Mouse (Mus musculus) 416B (cell line): ENCODE measurements around the gene Rbfox1.

ENCODE experiments used
- DNase-seq: peaks from one replicate; pipeline ENCODE4 v3.0.0; 2011; ENCODE audit warnings: low read depth

Rbfox1 gene

DNA sequence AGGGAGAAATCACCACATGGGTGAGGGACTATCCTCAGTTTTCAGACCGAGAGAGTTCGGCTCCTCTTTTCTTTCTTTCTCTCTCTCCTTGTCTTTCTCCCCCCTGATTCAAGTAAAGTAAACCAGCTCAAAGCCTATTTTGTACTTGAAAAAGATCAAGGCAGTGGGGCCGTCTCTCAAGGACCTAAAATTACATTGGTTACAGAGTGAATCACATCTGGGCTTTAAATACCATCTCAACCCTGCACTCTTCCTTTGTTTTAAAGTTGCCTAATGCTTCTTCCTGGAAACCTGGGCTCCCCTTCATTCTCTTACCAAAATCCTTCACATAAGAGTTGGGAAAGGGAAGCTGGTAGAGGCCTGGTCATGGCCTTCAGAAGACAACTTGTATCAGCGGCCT lies 1267.2 kb downstream of the Rbfox1 start:
- no peak for DNase-seq

DNA sequence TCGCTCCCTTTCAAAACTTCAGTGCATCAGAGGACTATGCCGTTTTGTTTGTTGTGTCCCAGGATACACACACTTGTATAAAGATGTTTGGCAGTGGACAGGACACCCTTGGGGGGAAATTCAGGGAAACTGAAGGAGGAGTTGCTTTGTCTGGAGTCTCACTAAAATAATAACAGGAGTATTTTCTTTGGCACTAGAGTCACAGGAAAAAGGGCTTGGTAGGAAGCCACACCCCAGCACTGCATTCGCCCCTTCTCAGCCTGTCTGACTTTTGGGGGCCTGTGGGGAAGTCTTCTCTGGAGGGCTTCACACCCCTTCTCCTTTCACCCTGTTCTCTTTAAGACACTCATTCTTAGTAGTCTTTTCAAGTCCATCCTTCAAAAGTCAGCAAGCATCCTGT lies 1269.5 kb downstream of the Rbfox1 start:
- no peak for DNase-seq

DNA sequence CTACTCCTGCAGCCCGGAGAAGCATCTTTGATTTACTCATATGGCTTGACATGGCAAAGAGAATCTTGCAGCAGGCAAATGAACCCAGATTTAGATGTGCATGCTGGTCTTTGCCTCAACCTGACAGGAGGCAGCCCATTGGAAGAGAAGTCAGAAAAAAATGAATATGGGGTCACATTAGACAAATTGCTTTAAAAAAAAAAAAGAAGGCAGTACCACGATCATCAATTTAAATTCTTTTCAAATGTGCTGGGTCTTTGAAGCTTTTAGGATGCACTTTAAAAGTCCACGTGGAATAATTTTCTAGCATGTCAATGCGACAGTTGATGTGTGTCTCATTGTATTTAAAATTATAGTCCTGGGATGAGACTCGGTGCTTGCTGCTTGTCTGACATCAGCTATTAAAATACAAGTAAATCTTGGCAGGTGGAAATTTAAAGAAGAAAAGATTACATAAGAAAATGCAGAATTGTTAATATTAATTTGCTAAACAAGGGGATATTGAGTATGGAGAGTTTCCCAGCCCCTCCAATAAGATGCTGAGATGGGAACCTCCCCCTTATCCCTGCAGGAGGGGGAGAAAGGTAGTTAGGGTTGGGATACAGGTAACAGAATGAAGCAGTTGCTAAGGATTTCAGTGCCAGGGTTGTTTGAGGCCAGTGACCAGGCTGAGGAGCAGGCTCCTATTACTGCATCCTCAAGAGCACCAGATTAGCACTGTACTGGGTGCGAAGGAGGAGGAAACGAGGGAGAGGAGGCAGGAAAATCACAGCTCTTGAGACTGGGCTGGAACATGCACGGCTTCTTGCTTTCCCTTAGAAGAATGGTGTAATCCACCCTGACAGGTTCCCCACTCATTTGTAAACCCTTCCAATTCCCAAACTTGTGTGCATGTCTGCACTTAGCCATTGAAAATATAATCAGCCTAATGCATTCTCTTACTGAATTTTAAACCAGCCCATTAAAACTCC lies 1274.0 kb downstream of the Rbfox1 start:
- DNase-seq: no peak

DNA sequence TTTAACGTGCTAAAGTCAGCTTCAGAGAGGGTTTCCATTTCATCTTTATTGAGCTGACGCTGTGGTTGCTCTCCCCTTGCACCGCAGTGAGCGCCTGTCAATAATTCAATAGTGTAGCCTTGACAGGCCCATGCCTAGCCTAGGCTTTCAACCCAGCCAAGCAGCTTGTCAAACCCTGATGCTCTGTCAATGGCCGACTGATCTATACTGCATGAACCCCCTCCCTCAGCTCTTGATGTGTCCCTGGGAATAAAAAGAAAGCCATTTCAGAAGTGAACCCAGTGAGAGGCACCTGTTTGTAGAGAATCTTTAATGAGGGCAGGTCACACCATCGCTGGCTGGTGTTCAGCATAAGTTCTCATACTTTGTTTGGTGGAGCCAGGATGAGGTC lies 1274.7 kb downstream of the Rbfox1 start:
- no peak for DNase-seq

DNA sequence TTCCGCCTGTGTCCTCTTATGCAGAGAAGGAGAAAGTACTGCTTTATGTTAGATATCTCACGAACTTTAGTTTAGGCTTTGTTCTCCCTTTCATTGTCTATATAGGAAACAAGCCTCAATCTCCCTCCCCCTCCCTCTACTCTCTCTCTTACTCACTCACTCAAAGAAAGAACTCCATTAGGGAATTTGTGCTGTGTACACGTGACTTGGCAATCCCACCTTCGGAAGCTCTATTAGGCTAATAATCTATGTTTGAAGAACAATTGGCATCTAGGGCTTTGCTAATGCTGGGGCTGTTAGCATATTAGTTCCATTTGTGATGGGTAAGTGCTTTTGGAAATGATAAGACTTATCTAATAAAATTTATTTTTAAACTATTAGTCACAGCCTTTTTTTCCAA lies 1277.0 kb downstream of the Rbfox1 start:
- DNase-seq: no peak

DNA sequence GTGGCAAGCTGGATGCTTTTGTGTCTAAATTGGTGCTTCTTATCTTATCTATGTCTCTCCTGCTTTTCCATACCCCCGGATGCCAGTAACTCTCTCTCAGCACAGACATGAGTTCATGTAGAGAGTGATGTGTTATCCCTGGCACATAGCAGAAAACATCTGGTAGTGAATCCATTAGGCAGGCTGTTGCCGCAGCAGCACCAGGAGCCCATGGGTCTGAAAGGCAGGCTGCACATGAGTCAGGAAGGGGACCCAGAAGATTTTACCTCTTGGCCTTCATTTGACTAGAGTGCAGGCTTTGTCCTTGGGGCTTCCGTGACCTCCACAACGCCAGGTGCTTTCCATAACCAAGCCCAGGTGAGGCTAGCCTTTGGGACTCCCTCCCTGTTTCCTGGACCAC lies 1278.5 kb downstream of the Rbfox1 start:
- DNase-seq: no peak

DNA sequence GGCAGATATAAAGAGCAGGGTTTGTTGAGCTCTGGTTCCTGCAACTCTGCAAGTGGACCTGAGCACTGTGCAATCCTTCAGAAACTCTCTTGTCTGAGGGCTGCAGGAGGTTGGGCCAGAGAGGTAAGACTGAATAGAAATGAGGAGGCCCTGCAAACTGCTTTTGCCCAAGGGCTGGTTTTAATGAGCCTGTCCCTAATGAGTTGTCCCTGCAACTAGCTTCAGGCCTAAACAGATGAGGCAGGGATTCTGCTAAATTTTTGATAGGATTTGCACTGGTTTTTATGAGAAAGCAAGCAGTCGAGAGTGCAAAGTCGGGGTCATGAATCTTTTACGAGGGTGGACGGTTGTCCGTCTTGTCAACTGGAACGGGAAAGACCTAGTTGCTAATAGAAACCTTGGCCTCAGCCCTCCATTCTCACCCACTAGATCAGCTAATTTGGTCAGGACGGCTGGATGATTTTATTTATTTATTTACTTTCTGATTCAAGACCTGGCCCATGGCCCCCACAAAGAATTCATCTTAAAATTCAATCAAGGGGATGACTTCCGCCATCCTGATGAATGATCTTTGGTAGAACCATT lies 1279.1 kb downstream of the Rbfox1 start:
- no peak for DNase-seq

DNA sequence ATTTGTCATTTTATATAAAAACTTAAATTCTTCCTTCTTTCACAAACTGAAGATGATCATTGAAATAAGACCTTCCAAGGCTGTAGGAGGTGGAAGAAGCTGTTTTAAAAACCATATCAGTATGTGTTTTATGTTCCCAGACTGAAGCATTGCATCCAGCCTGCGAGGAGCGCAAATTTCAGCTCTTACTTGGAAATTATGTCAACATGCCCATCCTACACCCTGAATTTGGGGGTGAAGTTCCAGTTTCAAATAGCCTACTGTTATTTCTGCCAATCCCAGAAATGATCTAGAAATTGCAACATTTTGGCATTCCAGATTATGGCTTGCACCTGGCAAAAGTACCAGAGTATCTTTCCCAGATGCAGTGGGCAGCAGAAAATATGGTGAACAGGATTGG lies 1290.8 kb downstream of the Rbfox1 start:
- no peak for DNase-seq

DNA sequence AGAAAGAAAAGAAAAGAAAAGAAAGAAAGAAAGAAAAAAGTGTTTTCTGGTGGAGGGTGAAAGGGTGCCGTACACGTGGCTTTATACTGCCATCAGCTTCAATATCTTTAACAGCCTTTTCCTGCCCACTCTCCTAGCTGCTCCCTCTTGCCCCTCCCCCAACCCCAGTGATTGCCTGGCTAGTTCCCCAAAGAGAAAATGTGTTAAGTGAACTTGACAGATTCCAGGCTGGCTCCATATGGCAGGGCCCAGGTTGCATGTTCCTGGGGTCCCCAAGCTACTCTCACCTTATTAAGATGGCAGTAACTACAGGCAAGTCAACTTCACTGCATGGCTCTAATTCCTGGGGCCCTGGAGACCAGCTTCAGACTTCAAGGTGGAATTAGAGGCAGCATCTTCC lies 1302.6 kb downstream of the Rbfox1 start:
- DNase-seq: no peak

DNA sequence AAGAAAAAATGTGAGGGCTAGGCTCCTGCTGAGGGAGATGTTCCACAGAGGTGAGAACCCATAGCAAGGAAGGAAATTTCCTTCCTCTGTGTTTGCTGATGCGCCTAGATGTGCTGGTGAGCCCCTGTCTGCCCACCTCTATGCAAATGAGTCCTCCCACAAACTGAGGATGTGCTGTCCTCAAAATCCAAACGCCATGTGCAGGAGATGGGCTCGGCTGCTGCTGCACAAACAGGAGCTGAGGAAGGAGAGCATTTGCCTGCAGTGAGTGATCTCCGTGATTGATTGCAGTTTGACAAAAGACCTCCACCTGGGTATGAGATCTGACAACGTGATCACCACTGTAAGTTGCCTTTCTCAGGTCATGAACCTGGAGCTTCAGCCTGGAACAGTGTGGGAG lies 1308.4 kb downstream of the Rbfox1 start:
- no peak for DNase-seq

DNA sequence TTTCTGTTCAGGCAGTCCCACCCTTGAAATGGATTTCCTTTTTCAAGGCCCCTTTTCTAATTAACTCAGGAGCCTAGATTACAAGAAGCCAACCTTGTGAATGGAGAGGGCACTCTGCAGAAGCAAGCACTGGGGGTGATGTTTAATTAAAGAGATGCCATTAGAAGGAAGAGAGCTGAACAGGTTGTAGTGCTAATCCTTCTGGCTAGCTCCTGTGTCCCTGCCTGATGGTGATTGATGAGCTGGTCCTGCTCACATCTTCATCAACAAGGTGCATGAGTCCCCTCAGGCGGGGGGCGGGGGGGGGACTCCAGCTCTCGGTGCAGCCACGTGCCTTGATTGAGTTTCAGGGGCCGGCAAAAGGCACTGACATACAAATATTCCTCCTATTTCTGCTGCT lies 1312.8 kb downstream of the Rbfox1 start:
- no peak for DNase-seq

DNA sequence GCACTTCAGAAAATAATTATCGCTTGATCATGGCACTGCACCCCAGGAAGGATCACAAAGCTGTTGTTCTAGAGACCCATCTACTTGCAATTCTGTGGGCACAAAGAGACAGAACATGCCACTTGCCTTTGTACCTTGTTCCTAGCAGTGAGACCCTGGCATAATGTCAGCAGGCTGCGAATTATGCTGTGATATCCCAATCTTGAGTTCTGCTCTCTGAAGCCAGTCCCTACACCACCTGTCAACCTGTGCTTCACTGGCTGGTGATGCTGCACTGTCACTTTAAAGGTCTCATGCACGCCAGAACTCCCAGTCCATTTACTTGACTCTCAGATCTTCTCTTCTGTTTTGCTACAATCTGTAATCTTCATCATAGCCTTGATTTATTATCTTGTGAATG lies 1315.1 kb downstream of the Rbfox1 start:
- DNase-seq: no peak

DNA sequence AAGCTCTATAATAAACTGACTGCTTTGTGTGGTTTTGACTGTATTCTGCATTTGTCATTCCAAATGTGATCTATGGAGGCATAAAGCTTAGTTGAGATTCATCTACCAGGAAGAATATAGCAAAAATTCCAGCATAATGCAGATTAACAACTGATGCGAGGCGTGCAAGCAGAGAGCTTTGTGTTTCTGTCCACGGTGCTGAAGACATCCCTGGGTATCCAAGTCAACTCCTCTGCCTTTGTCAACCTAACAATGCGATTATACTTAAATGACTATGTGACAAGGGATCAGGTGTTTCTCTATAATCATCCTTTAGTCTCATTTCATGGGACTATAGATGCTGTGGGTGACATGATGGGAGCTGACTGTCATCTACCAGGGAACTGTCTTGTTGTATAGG lies 1316.7 kb downstream of the Rbfox1 start:
- DNase-seq: no peak

DNA sequence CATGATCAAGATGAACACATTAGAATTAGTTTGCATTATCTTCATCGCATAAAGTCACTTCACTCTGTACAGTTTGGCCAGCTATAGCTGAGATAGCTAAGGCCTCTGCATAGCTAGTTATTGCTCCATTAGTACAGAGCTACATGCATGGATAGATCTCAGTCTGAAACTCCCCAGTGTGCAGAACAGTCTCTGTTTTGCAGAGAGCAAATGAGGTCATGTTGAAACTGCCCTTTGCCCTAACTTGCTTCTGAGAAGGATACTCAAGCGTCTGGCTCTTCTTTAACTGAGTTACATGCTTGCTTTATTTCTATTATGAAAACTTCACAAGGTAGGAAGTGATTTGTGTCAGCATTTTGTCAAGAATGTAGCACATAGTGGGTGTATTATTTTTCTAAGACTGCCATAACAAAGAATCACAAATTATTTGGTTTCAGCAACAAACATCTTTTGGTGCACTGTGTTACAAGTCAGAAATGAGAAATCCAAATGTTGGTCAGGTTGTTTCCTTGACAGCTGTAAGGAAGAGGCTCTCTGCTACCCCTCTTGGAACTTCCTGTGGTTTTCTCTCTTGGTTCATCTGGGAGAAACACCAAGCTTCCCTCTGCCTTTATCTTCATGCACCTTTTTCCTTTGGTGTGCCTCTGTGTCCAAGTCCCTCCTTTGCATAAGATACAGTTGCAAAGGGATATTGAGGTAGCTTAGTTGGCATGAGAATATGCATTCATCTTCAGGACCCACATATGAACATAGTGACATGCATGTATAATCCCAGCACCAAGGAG lies 1321.2 kb downstream of the Rbfox1 start:
- DNase-seq: no peak

DNA sequence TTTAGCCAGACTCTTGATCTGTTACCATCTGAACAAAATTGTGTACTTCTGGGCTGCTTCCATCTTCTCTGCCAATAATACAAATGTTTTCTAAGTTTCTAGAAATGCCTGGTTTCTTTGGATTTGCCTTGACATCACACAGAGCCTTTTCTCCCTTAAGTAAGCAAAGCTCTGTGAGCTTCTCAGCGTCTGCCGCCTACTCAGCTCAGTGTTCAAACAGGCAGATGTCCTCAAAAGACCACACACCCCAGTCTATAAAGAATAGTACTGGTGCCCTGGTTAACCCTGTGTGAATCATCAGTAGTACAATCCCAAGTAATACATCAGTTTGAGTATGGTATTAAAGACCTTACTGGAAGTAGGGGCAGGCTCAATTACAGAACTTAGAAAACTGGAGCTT lies 1322.4 kb downstream of the Rbfox1 start:
- DNase-seq: no peak

DNA sequence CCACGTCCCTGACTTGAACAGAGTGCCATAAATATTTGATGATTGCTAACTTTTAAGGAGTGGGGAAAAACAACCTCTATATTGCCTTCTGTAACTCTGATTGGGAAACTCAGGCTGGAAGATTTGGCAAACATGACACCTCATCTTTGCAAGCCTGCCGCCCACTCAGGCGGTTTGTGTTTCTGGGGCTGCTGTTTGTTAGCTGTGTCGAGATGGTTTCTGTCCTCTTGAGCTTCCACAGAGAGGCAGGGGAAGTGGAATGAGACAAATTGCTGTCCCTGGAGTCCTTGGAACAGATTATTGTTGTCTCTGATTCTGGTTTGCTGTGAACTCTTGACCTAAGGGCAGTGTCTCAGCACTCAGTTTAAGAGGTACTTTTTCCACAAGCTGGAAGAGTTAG lies 1327.6 kb downstream of the Rbfox1 start:
- no peak for DNase-seq

DNA sequence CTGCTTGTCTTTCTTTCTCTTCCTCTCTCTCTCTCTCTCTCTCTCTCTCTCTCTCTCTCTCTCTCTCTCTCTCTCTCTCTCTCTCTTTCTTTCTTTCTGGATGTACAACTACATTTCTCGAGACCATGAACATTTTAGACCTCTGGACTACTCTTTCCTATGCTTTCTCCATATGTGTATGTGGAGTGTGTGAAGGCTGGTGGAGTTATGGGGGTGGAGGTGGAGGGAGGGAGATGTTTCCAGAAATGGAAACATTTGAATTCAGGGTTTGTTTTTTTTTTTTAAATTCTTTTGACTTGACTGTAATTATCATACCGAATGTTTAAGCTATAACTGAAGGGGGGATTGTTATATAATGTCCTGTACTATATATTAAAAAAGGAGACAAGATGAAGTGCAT lies 1338.1 kb downstream of the Rbfox1 start:
- DNase-seq: no peak

DNA sequence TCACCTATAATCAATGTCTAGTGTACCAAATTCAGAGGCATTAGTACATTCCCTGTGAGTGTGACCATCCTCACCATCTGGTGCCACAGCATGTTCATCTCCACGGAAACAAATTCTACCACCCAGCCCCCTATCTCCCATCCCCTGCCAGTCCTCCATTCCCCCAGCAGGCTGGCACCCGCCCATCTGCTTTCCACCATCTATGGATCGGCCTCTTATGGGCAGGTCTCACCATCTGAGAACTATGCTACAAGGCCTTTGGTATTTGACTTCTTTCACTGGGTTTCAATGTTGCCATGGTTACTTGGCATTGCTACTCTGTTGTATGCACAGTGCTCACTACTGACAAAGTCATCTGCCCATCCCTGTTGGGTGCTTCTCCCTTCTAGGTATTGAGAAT lies 1340.8 kb downstream of the Rbfox1 start:
- no peak for DNase-seq

DNA sequence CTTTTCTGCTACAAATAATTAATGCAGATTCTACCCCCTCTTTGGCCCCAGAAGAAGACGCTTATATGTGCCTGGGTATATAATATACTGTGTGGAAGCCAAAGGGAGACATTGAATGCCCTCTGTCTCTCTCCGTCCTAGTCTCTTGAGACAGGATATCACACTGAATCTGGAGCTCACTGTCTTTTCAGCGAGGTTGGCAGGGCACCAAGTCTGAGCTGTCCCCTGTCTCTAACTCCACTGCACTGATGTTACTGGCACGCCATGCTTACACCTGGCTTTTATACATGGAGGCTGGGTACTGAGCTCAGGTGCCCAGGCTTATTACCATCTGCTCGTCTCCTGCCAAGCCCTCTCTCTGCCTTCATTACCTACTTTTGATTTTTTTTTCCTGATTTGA lies 1343.1 kb downstream of the Rbfox1 start:
- no peak for DNase-seq

DNA sequence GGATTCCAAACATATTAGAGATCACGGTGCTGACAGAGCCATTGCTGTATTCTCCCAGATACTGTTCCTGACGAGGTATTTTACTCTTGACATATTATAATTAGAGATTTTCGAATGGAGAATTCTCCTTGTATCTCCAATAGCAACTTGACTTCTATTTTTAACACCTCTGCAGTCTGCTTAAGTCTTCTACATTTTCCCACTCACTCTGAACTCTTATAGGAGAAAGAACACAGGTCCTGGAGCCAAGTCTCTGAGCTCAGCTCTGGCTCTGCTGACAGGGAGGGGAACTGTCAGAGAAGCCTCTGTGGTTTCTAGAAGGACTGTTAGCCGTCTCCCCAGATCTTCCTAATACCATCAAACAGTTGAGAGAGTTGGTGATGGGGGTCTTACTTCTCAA lies 1344.1 kb downstream of the Rbfox1 start:
- DNase-seq: no peak

DNA sequence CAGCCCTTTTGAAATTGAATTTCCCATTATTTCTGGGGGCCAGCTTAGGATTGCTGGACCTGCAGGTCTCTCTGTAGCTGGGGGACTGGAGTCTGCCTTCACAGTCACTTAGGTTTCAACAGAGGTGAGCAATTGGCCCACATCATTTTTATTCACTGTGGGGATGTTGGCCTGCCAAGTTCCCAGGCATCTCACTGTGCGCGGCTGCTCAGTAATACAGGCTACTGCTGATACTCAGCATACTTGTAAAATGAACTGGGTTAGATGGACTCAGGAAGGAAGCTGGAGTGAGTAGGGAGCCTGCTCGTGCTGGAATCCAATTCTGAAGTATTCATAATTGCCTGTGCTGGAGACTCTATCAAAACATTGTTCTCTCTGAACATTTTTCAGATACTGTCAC lies 1356.5 kb downstream of the Rbfox1 start:
- DNase-seq: no peak

DNA sequence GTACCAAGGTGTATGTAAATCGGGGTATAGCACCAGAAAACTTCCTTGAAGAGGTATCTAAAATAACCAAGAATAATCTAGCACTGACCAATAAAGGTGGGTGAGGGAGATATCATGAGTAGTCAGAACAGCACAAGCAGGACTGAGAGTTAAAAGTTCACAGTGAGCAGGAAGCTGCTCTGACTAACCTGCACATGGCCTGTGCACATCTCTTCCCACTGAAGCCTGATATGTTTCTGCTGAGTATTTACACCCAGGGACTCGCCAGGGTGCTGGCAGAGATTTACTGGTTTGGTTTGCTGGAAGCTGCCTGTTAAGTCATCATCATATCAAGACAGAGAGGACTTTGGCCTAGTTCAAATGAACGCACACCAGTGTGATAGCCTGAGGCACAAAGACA lies 1357.3 kb downstream of the Rbfox1 start:
- DNase-seq: no peak

DNA sequence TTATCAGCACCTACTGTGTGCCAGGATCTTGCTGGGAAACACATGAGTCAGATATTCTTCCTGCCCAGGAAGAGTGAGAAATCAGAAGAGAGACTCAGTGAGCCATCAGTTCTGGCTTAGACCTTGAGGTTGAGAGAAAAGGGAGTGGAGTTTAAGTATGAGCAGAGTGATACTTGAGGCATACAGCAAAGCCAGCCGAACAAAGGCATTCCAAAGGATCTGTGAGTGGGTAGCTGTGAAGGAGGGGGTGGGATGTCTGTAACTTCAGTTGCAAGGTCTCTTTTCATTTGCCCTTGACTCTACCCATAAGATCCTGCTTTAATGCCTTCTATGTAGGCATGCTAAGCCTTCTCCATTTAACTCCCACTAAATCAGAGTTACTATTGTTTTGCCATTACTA lies 1359.2 kb downstream of the Rbfox1 start:
- DNase-seq: no peak
